Comparison of ENCODE assay signal across 8 mouse cellular contexts in the genomic region with DNA sequence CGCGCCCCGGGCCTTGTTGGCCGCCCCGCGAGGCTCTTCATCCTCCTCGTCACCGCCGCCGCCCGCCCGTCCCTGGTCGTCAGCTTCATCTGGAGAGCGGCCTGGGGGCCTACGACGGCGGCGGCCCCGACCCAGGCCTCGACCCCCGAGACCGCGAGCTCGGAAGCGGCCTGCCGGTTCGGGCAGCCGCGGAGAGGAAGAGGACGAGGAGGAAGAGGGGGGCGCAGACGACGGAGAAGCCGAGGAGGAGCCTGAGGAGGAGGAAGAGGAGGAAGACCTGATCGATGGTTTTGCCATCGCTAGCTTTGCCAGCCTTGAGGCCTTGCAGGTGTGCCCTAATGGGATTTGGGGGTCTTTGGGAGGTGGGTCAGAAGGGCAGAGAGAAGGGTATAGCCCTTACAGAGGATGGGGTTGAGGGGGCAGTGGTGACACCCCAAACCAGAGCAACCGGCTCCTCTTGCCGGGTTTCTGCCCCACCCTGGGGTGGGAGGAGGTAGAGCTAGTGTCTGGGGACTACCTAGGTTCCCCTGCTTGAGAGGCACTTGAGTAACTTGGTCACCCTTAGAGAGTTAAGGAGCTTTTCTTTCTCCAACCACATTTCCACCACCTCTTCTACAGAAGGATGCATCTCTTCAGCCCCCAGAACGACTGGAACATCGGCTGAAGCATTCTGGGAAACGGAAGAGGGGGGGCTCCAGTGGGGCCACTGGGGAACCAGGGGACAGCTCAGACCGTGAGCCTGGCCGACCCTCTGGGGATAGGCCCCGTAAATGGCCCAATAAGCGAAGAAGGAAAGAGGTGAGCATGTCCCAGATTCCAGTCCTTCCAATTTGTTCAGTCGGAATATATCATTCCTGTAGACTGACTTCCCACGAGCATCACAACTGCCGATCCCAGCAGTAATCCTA. TPM values are rescaled to one million over a fixed set of nuclear protein-coding genes. Genes with fewer than 3 reads are reported as not detected.
DNase-seq lines count a peak whose midpoint lies in the region; ATAC-seq and TF ChIP-seq lines count a peak whose summit lies in the region.

No protein-coding gene starts in this region.

- H3K9ac ChIP-seq in heart, embryonic 12.5 days = peak overlapping the region; percentile 98
- H3K9ac ChIP-seq in midbrain, embryonic 15.5 days = peak overlapping the region; percentile 93

- H3K9me3 ChIP-seq in heart, embryonic 12.5 days (replicated peaks) = no peaks in the 10 kb centered on the region
- H3K9me3 ChIP-seq in limb, embryonic 10.5 days (replicated peaks) = no peaks in the 10 kb centered on the region
- H3K9me3 ChIP-seq in midbrain, embryonic 15.5 days = no peaks in the 10 kb centered on the region

- peak in 1 of 2 experiments; percentile 12 for DNase-seq in layer of hippocampus, adult 2 months (ENCODE audit: low spot score in 2 of 2)
- DNase-seq in layer of hippocampus, adult 11-12 months (ENCODE audit: low spot score) = no peak
- DNase-seq in brain, adult 2 months (ENCODE audit: low read depth, low spot score) = peak; percentile 35
- no peak for DNase-seq in limb, embryonic 10.5 days (ENCODE audit: low spot score)
- peak; percentile 53 to 65 for DNase-seq in thymus, postnatal 36 days
- no peak for DNase-seq in right cerebral cortex, postnatal 36 days (ENCODE audit: low spot score in 2 of 2)

- ATAC-seq in heart, embryonic 12.5 days (ENCODE audit: insufficient number of reproducible peaks, low FRiP score) = no peak
- ATAC-seq in midbrain, embryonic 15.5 days (replicated peaks) = no peak

- peak overlapping the region; percentile 57 for H3K4me3 ChIP-seq in layer of hippocampus, adult 2 months
- H3K4me3 ChIP-seq in heart, embryonic 12.5 days = peak overlapping the region; percentile 84
- peak overlapping the region; percentile 95 for H3K4me3 ChIP-seq in limb, embryonic 10.5 days
- peak overlapping the region; percentile 86 for H3K4me3 ChIP-seq in midbrain, embryonic 15.5 days

- no peak for TF ChIP-seq CTCF in layer of hippocampus, adult 2 months (conservative IDR thresholded peaks at IDR 0.05)

- peak overlapping the region; percentile 99 for H3K27ac ChIP-seq in layer of hippocampus, adult 2 months
- H3K27ac ChIP-seq in heart, embryonic 12.5 days (ENCODE audit: poor library complexity, severe bottlenecking) = peak overlapping the region; percentile 97
- peak overlapping the region; percentile 92 for H3K27ac ChIP-seq in limb, embryonic 10.5 days
- H3K27ac ChIP-seq in midbrain, embryonic 15.5 days = peak overlapping the region; percentile 96

- WGBS in heart, embryonic 12.5 days = 5% methylated on average over 48 of the region's 48 CpGs
- 6% methylated on average over 48 of the region's 48 CpGs for WGBS in limb, embryonic 10.5 days
- 4% methylated on average over 45 of the region's 48 CpGs for WGBS in midbrain, embryonic 15.5 days

- peak overlapping the region; percentile 98 for H3K4me2 ChIP-seq in heart, embryonic 12.5 days
- peak overlapping the region; percentile 94 for H3K4me2 ChIP-seq in midbrain, embryonic 15.5 days

- H3K27me3 ChIP-seq in heart, embryonic 12.5 days (replicated peaks) = no peaks in the 10 kb centered on the region
- H3K27me3 ChIP-seq in limb, embryonic 10.5 days (ENCODE audit: low read depth, poor library complexity, severe bottlenecking) = no peaks in the 10 kb centered on the region
- H3K27me3 ChIP-seq in midbrain, embryonic 15.5 days (replicated peaks) = no peaks in the 10 kb centered on the region

- peaks cover 60% of the 10 kb centered on the region for H3K36me3 ChIP-seq in heart, embryonic 12.5 days
- peaks cover 73% of the 10 kb centered on the region for H3K36me3 ChIP-seq in limb, embryonic 10.5 days
- H3K36me3 ChIP-seq in midbrain, embryonic 15.5 days (replicated peaks) = peaks cover 40% of the 10 kb centered on the region

- peaks cover 25% of the 10 kb centered on the region for H3K4me1 ChIP-seq in heart, embryonic 12.5 days (replicated peaks)
- peaks cover 29% of the 10 kb centered on the region for H3K4me1 ChIP-seq in limb, embryonic 10.5 days
- H3K4me1 ChIP-seq in midbrain, embryonic 15.5 days = peaks cover 28% of the 10 kb centered on the region

RNA-seq across cellular contexts. Expression of gene Fbrs, which starts 0.6 kb away (rescaled TPM):
- total RNA-seq in layer of hippocampus, adult 2 months (2021) = 10 to 100 TPM; 60.3 to 72.5 TPM
- polyA plus RNA-seq in heart, embryonic 12.5 days (2016; fragmentation: Nextera tagmentation; extraction: Ambion mirVana) = 8.4 and 9.9 TPM in 2 replicates
- 11.4 and 12.5 TPM in 2 replicates for polyA plus RNA-seq in limb, embryonic 10.5 days (2016; fragmentation: Nextera tagmentation; extraction: Ambion mirVana)
- polyA plus RNA-seq in midbrain, embryonic 15.5 days (2015; fragmentation: Nextera tagmentation; extraction: Ambion mirVana) = 13.8 and 15.9 TPM in 2 replicates

RNA-seq across cellular contexts. Expression of gene Prr14, which starts 20.2 kb away (rescaled TPM):
- 10 to 100 TPM; 29.2 to 35.3 TPM for total RNA-seq in layer of hippocampus, adult 2 months (2021)
- 33.8 and 35.2 TPM in 2 replicates for polyA plus RNA-seq in heart, embryonic 12.5 days (2016; fragmentation: Nextera tagmentation; extraction: Ambion mirVana)
- polyA plus RNA-seq in limb, embryonic 10.5 days (2016; fragmentation: Nextera tagmentation; extraction: Ambion mirVana) = 41.0 and 46.9 TPM in 2 replicates
- polyA plus RNA-seq in midbrain, embryonic 15.5 days (2015; fragmentation: Nextera tagmentation; extraction: Ambion mirVana) = 40.5 TPM in 2 replicates

RNA-seq across cellular contexts. Expression of gene Zfp689, which starts 30.6 kb away (rescaled TPM):
- total RNA-seq in layer of hippocampus, adult 2 months (2021) = 1 to 10 TPM; 5.0 to 7.6 TPM
- 5.4 and 6.0 TPM in 2 replicates for polyA plus RNA-seq in heart, embryonic 12.5 days (2016; fragmentation: Nextera tagmentation; extraction: Ambion mirVana)
- 14.2 and 14.5 TPM in 2 replicates for polyA plus RNA-seq in limb, embryonic 10.5 days (2016; fragmentation: Nextera tagmentation; extraction: Ambion mirVana)
- 16.1 and 16.4 TPM in 2 replicates for polyA plus RNA-seq in midbrain, embryonic 15.5 days (2015; fragmentation: Nextera tagmentation; extraction: Ambion mirVana)

RNA-seq across cellular contexts. Expression of gene Srcap, which starts 32.2 kb away (rescaled TPM):
- 100 to 1,000 TPM; 118 to 127 TPM for total RNA-seq in layer of hippocampus, adult 2 months (2021)
- polyA plus RNA-seq in heart, embryonic 12.5 days (2016; fragmentation: Nextera tagmentation; extraction: Ambion mirVana) = 51.8 and 54.3 TPM in 2 replicates
- polyA plus RNA-seq in limb, embryonic 10.5 days (2016; fragmentation: Nextera tagmentation; extraction: Ambion mirVana) = 70.9 and 80.4 TPM in 2 replicates
- polyA plus RNA-seq in midbrain, embryonic 15.5 days (2015; fragmentation: Nextera tagmentation; extraction: Ambion mirVana) = 60.4 and 68.0 TPM in 2 replicates

RNA-seq across cellular contexts. Expression of gene Gm42715, which starts 39.8 kb away (rescaled TPM):
- 10 to 100 TPM in 1 of 2 experiments, 1 to 10 TPM in 1; 9.0 to 12.0 TPM for total RNA-seq in layer of hippocampus, adult 2 months (2021)
- 8.5 and 9.1 TPM in 2 replicates for polyA plus RNA-seq in heart, embryonic 12.5 days (2016; fragmentation: Nextera tagmentation; extraction: Ambion mirVana)
- polyA plus RNA-seq in limb, embryonic 10.5 days (2016; fragmentation: Nextera tagmentation; extraction: Ambion mirVana) = 15.4 and 17.1 TPM in 2 replicates
- 17.4 and 17.5 TPM in 2 replicates for polyA plus RNA-seq in midbrain, embryonic 15.5 days (2015; fragmentation: Nextera tagmentation; extraction: Ambion mirVana)

Comparison
In these comparisons a context has a peak if more than half of its experiments do, and no peak if none do; other contexts are left out.
1. DNase-seq: peak in brain, adult 2 months (single experiment) and thymus, postnatal 36 days (2 of 2); none in layer of hippocampus, adult 11-12 months (single experiment), limb, embryonic 10.5 days (single experiment) and right cerebral cortex, postnatal 36 days (0 of 2).
2. Peak in every context shown above with its lines, with median percentiles within 50 percentile points of each other: H3K27ac ChIP-seq and H3K4me3 ChIP-seq.